Mouse (Mus musculus) neutrophil, adult 5-6 weeks (primary cell): ENCODE measurements around the gene 0610030E20Rik. TPM values are rescaled to one million over a fixed set of nuclear protein-coding genes. Genes with fewer than 3 reads are reported as not detected.

Experiments
- ATAC-seq: fragments of 151-379, 151-347 bp; 2 replicates; pipeline ENCODE4 v1.8.0; 2017; ENCODE audit warnings: mild to moderate bottlenecking, moderate TSS enrichment; ENCODE audit not compliant: insufficient number of reproducible peaks, poor library complexity, low FRiP score, severe bottlenecking; ENCODE audit errors: extremely low read depth
- total RNA-seq: library from RNA; stranded (forward); fragments of 200-1000 nt; gene quantifications from 2 replicates; pipeline ENCODE4 v1.2.3, GENCODE M21; 2017

0610030E20Rik gene
- total RNA-seq, 1 experiment from 2014 or later: 44.9 TPM

- no peak for ATAC-seq
These were observed 38.1 kb downstream of the 0610030E20Rik start for GRCm38 (mm10) chr6:72385258-72385657.

DNA sequence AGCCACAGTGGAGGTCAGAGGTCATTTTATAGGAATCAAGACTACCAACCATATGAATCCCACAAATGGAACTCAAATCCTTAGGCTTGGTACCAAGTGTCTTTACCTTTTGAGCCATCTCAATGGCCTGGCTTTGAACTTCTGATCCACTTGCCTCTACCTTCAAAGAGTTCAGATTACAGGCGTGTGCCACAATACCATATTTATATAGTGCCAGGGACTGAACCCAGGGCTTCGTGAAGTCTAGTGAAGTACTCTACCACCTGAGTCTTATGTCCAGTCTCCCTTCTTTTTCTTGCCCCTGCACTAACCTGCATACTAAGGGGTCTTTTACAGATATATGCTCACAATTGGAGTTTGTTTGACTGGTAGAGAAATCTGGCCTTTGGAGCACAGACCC, 39.4 kb downstream of the 0610030E20Rik start:
- ATAC-seq: no peak

GRCm38 (mm10) chr6:72387816-72388215, 40.7 kb downstream of the 0610030E20Rik start:
- no peak for ATAC-seq

- no peak for ATAC-seq
These were observed 41.1 kb downstream of the 0610030E20Rik start for GRCm38 (mm10) chr6:72388266-72388665.

GRCm38 (mm10) chr6:72388791-72389329, 41.7 kb downstream of the 0610030E20Rik start:
- no peak for ATAC-seq

- peak; percentile 62 for ATAC-seq
These were observed 42.4 kb downstream of the 0610030E20Rik start for GRCm38 (mm10) chr6:72389471-72389940.

DNA sequence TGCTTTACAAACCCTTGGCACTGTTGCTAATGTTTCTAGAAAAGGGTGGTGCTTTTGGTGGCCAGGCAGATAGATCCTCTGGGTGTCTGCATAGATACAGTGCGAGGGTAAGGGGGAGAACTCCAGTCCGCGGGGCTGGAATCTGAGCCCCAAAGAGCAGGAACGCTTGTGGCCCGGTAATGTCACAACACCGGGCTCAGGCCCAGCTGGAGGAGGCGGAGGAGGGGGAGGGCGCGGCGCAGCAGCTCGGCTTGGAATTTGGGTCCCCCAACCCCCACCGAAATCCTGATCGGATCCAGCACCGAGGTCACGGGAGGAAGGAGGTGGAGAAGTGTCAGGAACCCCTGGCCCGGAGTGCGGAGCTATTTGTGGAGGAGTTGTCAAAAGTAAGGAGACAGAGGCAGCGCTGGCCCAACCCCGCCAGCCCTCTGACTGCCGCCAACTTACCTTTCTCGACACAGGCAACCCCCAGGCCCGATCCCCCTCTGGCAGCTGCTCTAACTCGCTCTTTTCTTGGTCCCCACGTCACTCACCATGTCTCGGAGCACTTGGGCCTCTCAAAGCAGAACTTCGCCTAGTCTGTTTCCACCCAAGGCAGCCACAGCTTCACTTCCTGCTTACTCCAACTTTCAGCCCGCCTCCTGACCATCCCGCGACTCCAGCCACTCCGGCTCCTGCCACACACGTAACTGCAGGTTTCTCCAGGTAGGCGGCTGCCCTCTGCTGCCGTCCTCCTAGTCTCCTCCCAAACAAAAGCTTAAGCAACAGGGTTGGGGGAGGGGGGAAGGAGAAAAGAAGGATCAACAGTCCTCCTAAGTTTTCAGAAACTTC, 43.0 kb downstream of the 0610030E20Rik start, which contains the start of gene Vamp8:
TSS of gene Vamp8 (minus strand) at position 763 of the 831 bp plus-strand sequence.
- ATAC-seq: peak; percentile 74

GRCm38 (mm10) chr6:72390795-72391521, 43.8 kb downstream of the 0610030E20Rik start:
- ATAC-seq: no peak

DNA sequence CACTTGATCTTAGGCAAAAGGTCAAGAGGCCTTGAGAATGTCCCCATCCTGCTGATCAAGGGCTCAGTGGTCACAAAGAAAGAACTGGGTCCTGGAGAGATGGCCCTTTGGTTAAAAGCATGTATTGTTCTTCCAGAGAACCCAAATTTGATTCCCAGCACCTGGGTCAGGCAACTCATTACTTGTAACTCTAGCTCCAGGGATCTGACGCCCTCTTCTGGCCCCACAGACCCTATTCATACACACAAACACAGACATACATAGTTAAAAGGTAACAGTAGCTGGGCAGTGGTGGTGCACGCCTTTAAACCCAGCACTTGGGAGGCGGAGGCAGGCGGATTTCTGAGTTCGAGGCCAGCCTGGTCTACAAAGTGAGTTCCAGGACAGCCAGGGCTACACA, 45.2 kb downstream of the 0610030E20Rik start:
- ATAC-seq: no peak

DNA sequence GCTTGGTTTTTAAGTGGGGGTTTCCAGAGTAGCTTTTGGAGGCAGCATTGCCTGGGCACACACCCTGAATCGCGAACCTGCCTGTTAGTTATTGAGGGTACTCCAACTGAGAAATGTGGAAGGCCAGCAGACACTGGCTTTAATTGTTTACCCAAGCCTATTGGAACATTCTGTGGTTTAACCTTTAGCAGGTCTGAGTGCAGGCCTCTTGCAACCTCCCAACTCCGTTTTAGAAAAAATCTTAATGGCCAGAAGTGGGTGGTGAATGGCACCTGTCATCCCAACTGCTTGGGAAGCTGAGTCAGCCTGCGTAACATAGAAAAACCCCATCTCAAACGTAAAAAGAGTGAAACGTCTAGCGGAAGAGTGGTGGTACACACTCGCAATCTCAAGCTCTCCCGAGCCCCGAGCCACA, 49.7 kb downstream of the 0610030E20Rik start:
- no peak for ATAC-seq

DNA sequence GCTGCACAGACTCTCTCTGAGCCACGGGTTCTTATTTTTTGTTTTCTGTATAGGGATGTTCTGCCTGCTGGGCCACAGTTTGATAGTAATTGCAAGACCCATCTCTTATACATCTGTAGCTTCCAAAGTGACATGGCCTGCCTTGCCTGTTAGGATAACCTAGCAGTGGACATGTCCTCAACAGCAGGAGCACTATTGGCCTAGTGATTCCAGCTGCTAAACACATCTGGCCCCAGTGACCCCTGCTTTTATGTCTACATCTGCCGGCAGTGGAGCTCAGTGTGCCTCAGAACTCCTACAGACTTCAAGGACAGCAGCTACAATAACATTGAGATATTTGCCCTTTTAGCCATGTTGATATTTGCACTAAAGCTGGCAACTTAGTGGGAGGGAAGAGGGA, 52.9 kb downstream of the 0610030E20Rik start:
- no peak for ATAC-seq

DNA sequence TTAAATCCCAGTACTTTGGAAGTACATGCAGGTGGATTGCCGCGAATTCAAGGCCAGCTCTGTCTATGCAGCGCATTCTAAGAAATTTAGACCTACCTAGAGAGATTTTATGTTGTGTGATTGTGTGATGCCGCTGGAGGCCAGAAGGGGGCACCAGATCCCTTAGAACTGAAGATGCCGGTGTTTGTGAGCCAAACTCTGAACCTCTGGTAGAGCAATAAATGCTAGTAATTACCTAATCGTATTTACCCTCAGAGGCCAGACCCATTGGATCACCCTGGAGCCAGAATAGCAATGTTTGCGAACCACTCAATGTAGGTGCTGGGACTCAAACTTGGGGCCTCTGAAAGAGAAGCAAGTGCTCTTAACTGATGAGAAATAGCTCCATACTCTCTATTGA, 54.8 kb downstream of the 0610030E20Rik start:
- peak; percentile 92 for ATAC-seq

Other genes with a start within 250 kb of the 0610030E20Rik start
- gene St3gal5, start 249.7 kb upstream of the 0610030E20Rik start, total RNA-seq: 36.4 and 46.4 TPM in 2 replicates
- not detected in 2 replicates for gene Atoh8, start 111.7 kb upstream of the 0610030E20Rik start, total RNA-seq
- gene Sftpb, start 42.7 kb upstream of the 0610030E20Rik start, total RNA-seq: not detected in 2 replicates
- gene Usp39, start 2.1 kb upstream of the 0610030E20Rik start, total RNA-seq: 34.1 and 44.6 TPM in 2 replicates
- gene Tmem150a, start 8.1 kb downstream of the 0610030E20Rik start, total RNA-seq: 0.93 and 2.2 TPM in 2 replicates
- 79.3 and 102 TPM in 2 replicates for gene Rnf181, start 19.6 kb downstream of the 0610030E20Rik start, total RNA-seq
- gene Vamp5, start 33.2 kb downstream of the 0610030E20Rik start, total RNA-seq: 15.8 and 16.2 TPM in 2 replicates
- 230 and 268 TPM in 2 replicates for gene Vamp8, start 43.4 kb downstream of the 0610030E20Rik start, total RNA-seq
- gene Ggcx, start 67.0 kb downstream of the 0610030E20Rik start, total RNA-seq: 10.5 and 10.9 TPM in 2 replicates
- gene Mat2a, start 92.2 kb downstream of the 0610030E20Rik start, total RNA-seq: 159 and 167 TPM in 2 replicates
- gene Sh2d6, start 174.4 kb downstream of the 0610030E20Rik start, total RNA-seq: 1.3 TPM in 1 of 2 replicates, not detected in the other
- gene Capg, start 197.1 kb downstream of the 0610030E20Rik start, total RNA-seq: 145 and 178 TPM in 2 replicates